Mouse (Mus musculus) megakaryocyte, embryonic 14.5 days (primary cell): ENCODE results near the gene Slc26a8. TPM values are rescaled to one million over a fixed set of nuclear protein-coding genes. Genes with fewer than 3 reads are reported as not detected.

Experiments used
- H3K27me3 ChIP-seq: replicated peaks from 2 replicates; pipeline ENCODE3; 2012; ENCODE audit warnings: inconsistent platforms
- H3K36me3 ChIP-seq: replicated peaks from 2 replicates; pipeline ENCODE3; 2012; ENCODE audit warnings: low read length, inconsistent platforms, mixed read lengths
- H3K4me1 ChIP-seq: 2 replicates; pipeline ENCODE4 v1.6.1; 2012; ENCODE audit warnings: inconsistent platforms
- H3K4me3 ChIP-seq: replicated peaks from 2 replicates; pipeline ENCODE3; 2012; ENCODE audit warnings: moderate library complexity, mild to moderate bottlenecking, inconsistent platforms
- H3K9me3 ChIP-seq: 2 replicates; pipeline ENCODE4 v1.6.1; 2012; ENCODE audit warnings: inconsistent platforms
- FLI1 ChIP-seq: IDR thresholded peaks from 2 replicates; pipeline ENCODE4 v1.6.1; 2012; ENCODE audit warnings: low read length, inconsistent platforms, mixed read lengths
- GATA1 ChIP-seq: IDR thresholded peaks from 3 replicates; pipeline ENCODE4 v1.6.1; 2012; ENCODE audit warnings: mixed read lengths, low read length, inconsistent platforms, borderline replicate concordance
- polyA plus RNA-seq: library from polyadenylated mRNA; stranded (reverse); fragments of >175 nt; gene quantifications from 2 replicates; pipeline ENCODE4 v1.2.3, GENCODE M21; 2012; ENCODE audit warnings: low replicate concordance; ENCODE audit not compliant: insufficient read depth

Gene Slc26a8
- polyA plus RNA-seq, 1 experiment, result 1.4 TPM

DNA sequence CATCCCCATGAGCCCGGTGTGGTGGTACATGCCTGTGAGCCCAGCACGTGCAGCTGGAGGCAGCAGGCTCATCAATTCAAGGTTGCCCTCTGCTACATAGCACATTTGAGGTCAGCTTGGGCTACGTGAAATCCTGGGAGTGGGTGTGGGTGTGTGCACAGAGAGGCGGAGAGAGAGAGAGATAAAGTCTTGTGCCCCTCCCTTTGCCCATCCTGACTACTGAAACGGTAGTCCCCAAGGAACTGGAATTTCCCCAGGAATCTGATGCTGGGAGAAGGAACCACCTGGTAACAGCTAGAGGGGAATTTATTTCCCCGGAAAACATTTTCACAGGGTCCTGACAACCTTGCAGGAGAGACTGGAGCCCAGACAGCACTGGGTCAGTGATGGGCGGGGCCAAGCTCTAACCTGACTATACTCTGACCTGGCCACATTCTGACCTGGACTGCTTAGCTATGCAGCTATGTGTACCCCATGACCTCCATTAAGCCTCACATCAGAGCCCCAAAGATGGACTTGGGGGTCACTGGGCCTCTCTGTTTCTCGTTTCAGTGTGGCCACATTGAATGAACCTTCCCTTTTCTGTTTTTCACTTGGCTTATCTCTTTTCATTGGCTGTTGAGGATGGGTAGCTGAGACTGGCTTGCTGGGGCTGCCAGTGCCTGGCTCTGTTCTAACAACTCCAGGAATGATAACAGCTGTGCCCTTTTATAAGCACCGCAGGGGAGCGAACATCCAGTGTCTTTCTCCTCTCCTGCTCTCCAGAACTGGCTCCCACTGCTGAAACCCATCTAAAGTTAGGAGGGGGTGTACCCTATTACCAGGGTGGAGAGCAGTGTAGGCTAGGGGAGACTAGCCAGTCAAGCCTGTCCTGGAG lies 61.5 kb downstream of the Slc26a8 start:
- no peaks in the 10 kb centered on the region for H3K36me3 ChIP-seq
- H3K4me3 ChIP-seq, result peak overlapping the region; percentile 26
- H3K9me3 ChIP-seq, result no peaks in the 10 kb centered on the region
- peaks cover 26% of the 10 kb centered on the region for H3K4me1 ChIP-seq
- no peak for TF ChIP-seq FLI1
- no peak for TF ChIP-seq GATA1
- peaks cover 36% of the 10 kb centered on the region for H3K27me3 ChIP-seq

DNA sequence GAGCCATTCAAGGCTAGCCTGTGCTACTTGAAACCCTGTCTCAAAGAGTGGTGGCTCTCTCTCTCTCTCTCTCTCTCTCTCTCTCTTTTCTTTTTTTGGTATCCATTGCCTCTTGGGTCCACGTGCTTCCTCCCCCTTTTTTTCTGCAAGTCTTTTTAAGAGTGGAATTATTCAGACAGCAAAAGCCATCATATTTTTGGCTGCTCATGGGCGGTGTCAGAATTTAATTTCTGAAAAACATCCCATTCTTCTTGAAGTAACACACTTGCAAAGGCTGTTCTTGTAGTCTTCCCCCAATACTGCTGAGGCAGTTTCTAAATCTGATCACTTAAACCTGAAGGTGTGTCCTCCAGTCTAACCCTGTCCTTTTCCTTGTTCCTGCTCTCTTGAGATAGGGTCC lies 63.1 kb downstream of the Slc26a8 start:
- Histone ChIP-seq H3K4me3 (no peak overlapping the region), H3K36me3 (no peaks in the 10 kb centered on the region), H3K27me3 (peaks cover 26% of the 10 kb centered on the region), H3K4me1 (peaks cover 31% of the 10 kb centered on the region), H3K9me3 (no peaks in the 10 kb centered on the region)
- TF ChIP-seq GATA1 (no peak), FLI1 (no peak)

DNA sequence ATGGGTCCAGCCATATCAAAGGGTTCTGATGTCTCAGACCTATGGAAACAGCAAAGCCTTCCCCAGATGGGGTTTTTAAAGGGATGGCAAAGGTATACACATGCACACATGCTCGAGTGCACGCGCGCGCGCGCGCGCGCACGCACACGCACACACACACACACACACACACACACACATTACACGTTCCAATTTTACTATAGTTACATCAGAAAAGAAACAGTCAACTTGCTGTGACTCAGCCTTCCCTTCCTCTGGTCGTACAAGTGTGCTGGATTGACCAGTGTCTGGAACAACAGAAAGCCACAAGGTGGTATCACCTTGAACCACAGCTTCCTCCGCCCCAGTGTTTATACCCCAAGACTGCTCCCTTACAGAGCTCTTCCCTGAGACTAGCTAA lies 64.7 kb downstream of the Slc26a8 start:
- H3K27me3 ChIP-seq, result peaks cover 22% of the 10 kb centered on the region
- peaks cover 43% of the 10 kb centered on the region for H3K4me1 ChIP-seq
- H3K36me3 ChIP-seq, result peaks cover 4% of the 10 kb centered on the region
- TF ChIP-seq GATA1 (no peak), FLI1 (no peak)
- no peaks in the 10 kb centered on the region for H3K9me3 ChIP-seq
- peak overlapping the region; percentile 59 for H3K4me3 ChIP-seq

DNA sequence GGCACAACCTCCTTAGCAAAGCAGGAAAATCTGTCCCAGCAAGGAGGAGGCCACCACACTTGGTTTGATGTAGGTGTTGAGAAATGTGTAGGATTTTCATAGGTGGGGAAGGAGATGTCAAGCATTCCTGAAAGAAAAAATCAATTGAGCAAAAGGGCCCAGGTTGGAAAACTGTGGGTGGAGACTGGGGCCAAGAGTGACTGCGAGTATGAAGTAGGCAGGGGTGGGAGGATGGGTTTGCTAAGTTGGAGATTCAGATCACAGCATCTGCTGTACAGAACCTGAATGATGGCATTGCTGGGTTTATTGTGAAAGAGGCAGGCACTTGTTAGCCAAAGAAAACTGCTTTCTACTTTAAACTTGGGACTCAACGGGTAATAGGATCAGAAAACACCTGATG lies 65.2 kb downstream of the Slc26a8 start:
- Histone ChIP-seq H3K4me1 (peaks cover 48% of the 10 kb centered on the region), H3K36me3 (peaks cover 9% of the 10 kb centered on the region), H3K27me3 (peaks cover 22% of the 10 kb centered on the region), H3K9me3 (no peaks in the 10 kb centered on the region), H3K4me3 (no peak overlapping the region)
- TF ChIP-seq FLI1 (no peak), GATA1 (no peak)

DNA sequence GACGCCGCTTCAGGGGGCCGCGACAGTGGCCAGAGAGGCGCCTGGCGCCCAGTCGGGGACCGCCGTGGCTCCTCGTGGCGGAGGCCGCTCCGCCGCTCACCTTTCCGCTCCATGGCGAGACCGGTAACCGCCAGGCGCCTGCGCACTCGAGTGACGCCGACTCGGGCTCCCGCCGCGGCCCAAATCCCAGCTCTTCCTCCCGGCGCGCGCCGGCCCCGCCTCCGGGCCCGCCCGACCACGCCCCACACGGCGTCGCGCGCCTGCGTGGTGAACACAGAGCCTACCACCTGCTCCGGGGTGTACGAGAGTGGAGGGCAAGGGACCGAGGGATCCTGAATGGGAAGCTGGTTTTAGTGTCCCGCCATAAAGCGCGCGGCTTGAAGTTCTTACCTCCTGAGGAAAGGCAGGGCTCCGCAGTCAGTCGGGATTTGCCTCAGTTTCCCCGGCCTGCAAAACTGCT lies 67.7 kb downstream of the Slc26a8 start, which contains the start of gene Srpk1:
Gene Srpk1 (minus strand): TSS at position 410 of the 460 bp plus-strand sequence.
- H3K9me3 ChIP-seq, result no peaks in the 10 kb centered on the region
- no peak for TF ChIP-seq GATA1
- TF ChIP-seq FLI1, result no peak
- peak within 1 kb of the TSS; percentile 97 for H3K4me3 ChIP-seq
- peaks cover 8% of the 10 kb centered on the region for H3K27me3 ChIP-seq
- peaks cover 30% of the 10 kb centered on the region for H3K36me3 ChIP-seq
- peaks cover 59% of the 10 kb centered on the region for H3K4me1 ChIP-seq

DNA sequence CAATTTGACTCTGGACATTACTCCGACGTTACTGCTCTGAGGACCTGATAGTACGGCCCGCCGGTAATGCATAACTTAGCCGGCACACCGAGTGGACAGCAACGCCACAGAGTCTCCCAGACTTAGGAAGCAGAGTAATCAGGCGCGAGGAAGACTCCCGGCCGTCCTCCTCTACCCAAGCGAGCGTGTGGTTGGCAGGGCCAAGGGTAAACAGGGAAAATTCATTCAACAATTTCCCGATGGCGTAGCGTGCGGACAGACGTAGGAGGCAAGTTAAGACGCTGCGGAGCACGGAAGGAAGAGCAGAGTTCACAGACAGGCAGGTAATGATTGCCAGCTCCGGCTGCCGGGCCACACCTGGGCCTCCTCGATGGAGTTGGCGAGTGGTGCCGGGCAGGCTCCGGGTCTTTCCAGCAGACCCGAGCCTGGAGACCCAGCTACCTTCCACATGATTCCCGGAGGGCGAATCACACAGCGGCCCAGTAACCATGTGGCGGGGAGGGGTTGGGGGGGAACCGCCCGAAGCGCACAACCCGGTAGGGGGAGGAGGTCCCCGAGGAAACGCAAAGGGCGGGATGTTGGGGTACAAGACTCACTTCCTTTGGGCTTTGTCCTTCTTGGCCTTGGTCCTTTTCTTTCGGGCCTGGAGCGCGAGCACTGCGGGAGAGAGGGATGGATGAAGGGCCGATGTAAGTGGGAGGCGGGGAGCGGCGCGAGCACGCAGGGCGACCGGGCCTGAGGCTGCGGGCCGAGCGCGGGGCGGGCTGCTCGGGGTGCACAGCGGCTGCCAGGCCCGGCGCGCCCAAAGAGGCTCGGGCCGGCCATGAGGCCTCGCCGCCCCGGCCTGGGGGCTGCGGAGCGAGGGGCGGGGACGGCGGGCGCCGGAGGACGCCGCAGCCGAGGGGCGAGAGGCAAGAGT lies 68.4 kb downstream of the Slc26a8 start:
- Histone ChIP-seq H3K27me3 (peaks cover 3% of the 10 kb centered on the region), H3K4me3 (peak overlapping the region; percentile 97), H3K4me1 (peaks cover 62% of the 10 kb centered on the region), H3K9me3 (no peaks in the 10 kb centered on the region), H3K36me3 (peaks cover 34% of the 10 kb centered on the region)
- TF ChIP-seq FLI1, result no peak
- TF ChIP-seq GATA1, result no peak

DNA sequence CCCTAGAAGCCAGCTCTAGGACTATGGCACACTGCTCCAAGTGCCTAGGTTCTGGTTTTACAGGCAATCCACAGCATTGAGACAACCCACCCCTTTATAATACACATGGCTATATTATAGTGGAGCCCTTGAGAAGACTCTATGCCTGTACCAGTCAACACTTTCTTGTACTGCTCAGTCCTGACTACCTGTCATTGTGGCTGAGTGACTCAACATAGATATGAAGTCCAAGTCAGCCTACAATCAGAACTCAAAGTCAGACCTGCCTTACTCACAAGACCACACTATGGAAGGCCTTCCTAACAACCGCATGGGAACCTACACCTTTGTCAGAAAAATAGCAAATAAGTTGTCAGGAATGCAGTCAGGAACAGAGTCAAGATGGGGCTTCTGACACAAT lies 71.3 kb downstream of the Slc26a8 start:
- H3K36me3 ChIP-seq, result peaks cover 56% of the 10 kb centered on the region
- TF ChIP-seq GATA1, result no peak
- no peak for TF ChIP-seq FLI1
- H3K27me3 ChIP-seq, result no peaks in the 10 kb centered on the region
- H3K4me1 ChIP-seq, result peaks cover 64% of the 10 kb centered on the region
- H3K9me3 ChIP-seq, result no peaks in the 10 kb centered on the region
- no peak overlapping the region for H3K4me3 ChIP-seq

DNA sequence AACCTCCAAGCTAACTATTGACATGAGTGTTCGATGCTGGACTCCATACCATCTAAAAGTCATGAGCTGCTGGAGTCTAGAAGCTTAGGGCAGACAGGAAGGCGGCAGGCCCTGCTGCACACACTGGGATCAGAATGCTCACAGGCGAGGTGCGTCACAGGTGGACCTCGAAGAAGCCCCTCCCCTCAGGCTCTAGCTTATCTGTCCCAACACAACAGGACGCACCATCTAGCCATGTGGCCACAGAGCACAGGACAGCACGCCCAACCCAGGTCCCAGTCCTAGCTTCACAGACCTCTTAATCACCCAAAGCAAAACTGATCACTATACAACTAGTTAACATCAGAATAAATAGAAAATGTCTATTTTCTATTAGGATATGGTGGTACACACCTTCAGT lies 71.9 kb downstream of the Slc26a8 start:
- no peaks in the 10 kb centered on the region for H3K27me3 ChIP-seq

DNA sequence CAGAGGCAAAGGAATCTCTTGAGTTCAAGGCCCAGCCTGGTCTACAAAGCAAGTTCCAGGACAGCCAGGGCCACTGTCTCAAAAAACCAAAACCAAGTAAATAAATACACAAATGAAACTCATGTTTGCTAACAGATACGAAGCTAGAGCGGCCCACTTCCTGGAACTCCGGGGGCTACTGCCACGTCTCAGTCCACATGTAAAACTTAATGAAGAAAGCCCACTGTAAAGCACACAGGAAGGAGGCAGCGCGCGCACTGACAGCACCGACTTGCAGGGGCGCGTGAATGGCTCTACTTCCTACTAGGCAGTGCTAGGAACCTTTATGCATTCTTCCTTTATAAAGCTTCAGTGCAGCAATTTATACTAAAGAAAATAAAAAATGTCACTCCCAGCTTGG lies 72.4 kb downstream of the Slc26a8 start:
- no peak for TF ChIP-seq FLI1
- no peak for TF ChIP-seq GATA1
- Histone ChIP-seq H3K4me3 (no peak overlapping the region), H3K4me1 (peaks cover 68% of the 10 kb centered on the region), H3K36me3 (peaks cover 65% of the 10 kb centered on the region), H3K9me3 (no peaks in the 10 kb centered on the region), H3K27me3 (no peaks in the 10 kb centered on the region)

More for the DNA sequence above, 71.9 kb downstream of the Slc26a8 start:
- Histone ChIP-seq H3K4me1 (peaks cover 67% of the 10 kb centered on the region), H3K4me3 (peak overlapping the region; percentile 50), H3K36me3 (peaks cover 62% of the 10 kb centered on the region), H3K9me3 (no peaks in the 10 kb centered on the region)
- TF ChIP-seq GATA1 (no peak), FLI1 (no peak)
